Mouse (Mus musculus): ENCODE results near the gene Vmn1r22. TPM values are rescaled to one million over a fixed set of nuclear protein-coding genes. Genes with fewer than 3 reads are reported as not detected.
"Not testable (repeated sequence)": the region's sequence is repeated elsewhere in the genome, so short reads cannot be mapped to it uniquely, and the experiment has no call there.

Vmn1r22 gene
- polyA plus RNA-seq (2012; ENCODE audit: insufficient read depth, insufficient read length, low replicate concordance, missing spikeins) = not detected in 2 replicates

GRCm38 (mm10) chr6:57907928-57908327 lies at the start of gene Vmn1r22:
Vmn1r22 (minus strand) TSS chr6:57908028.
- 82% methylated on average over 1 of the region's 1 CpGs for WGBS
- TF ChIP-seq POLR2A (IDR thresholded peaks at IDR 0.05; ENCODE audit: insufficient read depth, low read depth, low read length) = no peak
- TF ChIP-seq CTCF (IDR thresholded peaks at IDR 0.05; ENCODE audit: insufficient read depth, low read depth, low read length) = no peak
- H3K4me3 ChIP-seq (ENCODE audit: insufficient read depth, low read depth, low read length) = no peak within 1 kb of the TSS
- H3K4me1 ChIP-seq (ENCODE audit: control insufficient read depth, insufficient read depth, low read length) = no peaks in the 10 kb centered on the region
- H3K27ac ChIP-seq (ENCODE audit: insufficient read depth, low read depth, low read length) = no peak within 1 kb of the TSS

- Histone ChIP-seq H3K27ac (ENCODE audit: insufficient read depth, low read depth, low read length) (no peak within 1 kb of the TSS), H3K4me3 (ENCODE audit: insufficient read depth, low read depth, low read length) (no peak within 1 kb of the TSS), H3K4me1 (ENCODE audit: control insufficient read depth, insufficient read depth, low read length) (no peaks in the 10 kb centered on the region)
- WGBS = 98% methylated on average over 1 of the region's 1 CpGs
- no peak for TF ChIP-seq POLR2A (IDR thresholded peaks at IDR 0.05; ENCODE audit: insufficient read depth, low read depth, low read length)
- no peak for TF ChIP-seq CTCF (IDR thresholded peaks at IDR 0.05; ENCODE audit: insufficient read depth, low read depth, low read length)
These were observed 18.9 kb upstream of the Vmn1r22 start, which contains the start of gene Vmn1r23 for GRCm38 (mm10) chr6:57926738-57927137. Vmn1r23 (minus strand) TSS chr6:57926838.

GRCm38 (mm10) chr6:57859043-57860042 lies 48.5 kb downstream of the Vmn1r22 start:
- TF ChIP-seq CTCF (IDR thresholded peaks at IDR 0.05; ENCODE audit: insufficient read depth, low read depth, low read length) (no peak), POLR2A (IDR thresholded peaks at IDR 0.05; ENCODE audit: insufficient read depth, low read depth, low read length) (no peak)
- 49% methylated on average over 6 of the region's 6 CpGs for WGBS
- H3K4me1 ChIP-seq (ENCODE audit: control insufficient read depth, insufficient read depth, low read length) = no peaks in the 10 kb centered on the region
- H3K27ac ChIP-seq (ENCODE audit: insufficient read depth, low read depth, low read length) = no peak overlapping the region
- no peak overlapping the region for H3K4me3 ChIP-seq (ENCODE audit: insufficient read depth, low read depth, low read length)

GRCm38 (mm10) chr6:57851177-57851576 lies 56.7 kb downstream of the Vmn1r22 start:
- H3K4me1 ChIP-seq (ENCODE audit: control insufficient read depth, insufficient read depth, low read length); H3K4me3 ChIP-seq (ENCODE audit: insufficient read depth, low read depth, low read length); H3K27ac ChIP-seq (ENCODE audit: insufficient read depth, low read depth, low read length): not testable (repeated sequence)
- 91% methylated on average over 5 of the region's 5 CpGs for WGBS

GRCm38 (mm10) chr6:57850286-57850685 lies 57.5 kb downstream of the Vmn1r22 start, which contains the start of gene Vmn1r21:
Vmn1r21 (minus strand) TSS chr6:57850343.
- H3K4me3 ChIP-seq (ENCODE audit: insufficient read depth, low read depth, low read length) = no peak within 1 kb of the TSS
- no peak within 1 kb of the TSS for H3K27ac ChIP-seq (ENCODE audit: insufficient read depth, low read depth, low read length)
- TF ChIP-seq POLR2A (IDR thresholded peaks at IDR 0.05; ENCODE audit: insufficient read depth, low read depth, low read length) (no peak), CTCF (IDR thresholded peaks at IDR 0.05; ENCODE audit: insufficient read depth, low read depth, low read length) (no peak)
- no peaks in the 10 kb centered on the region for H3K4me1 ChIP-seq (ENCODE audit: control insufficient read depth, insufficient read depth, low read length)
- 73% methylated on average over 1 of the region's 1 CpGs for WGBS

Other genes starting within 250 kb of the Vmn1r22 start
- gene Pyurf, start 215.9 kb downstream of the Vmn1r22 start, polyA plus RNA-seq (2012; ENCODE audit: insufficient read depth, insufficient read length, low replicate concordance, missing spikeins) = not detected in 2 replicates
- gene Lancl2, start 205.5 kb downstream of the Vmn1r22 start, polyA plus RNA-seq (2012; ENCODE audit: insufficient read depth, insufficient read length, low replicate concordance, missing spikeins) = not detected in 2 replicates
- gene Vopp1, start 82.9 kb downstream of the Vmn1r22 start, polyA plus RNA-seq (2012; ENCODE audit: insufficient read depth, insufficient read length, low replicate concordance, missing spikeins) = not detected in 2 replicates
- not detected in 2 replicates for gene Vmn1r21, start 57.7 kb downstream of the Vmn1r22 start, polyA plus RNA-seq (2012; ENCODE audit: insufficient read depth, insufficient read length, low replicate concordance, missing spikeins)
- gene Vmn1r23, start 18.8 kb upstream of the Vmn1r22 start, polyA plus RNA-seq (2012; ENCODE audit: insufficient read depth, insufficient read length, low replicate concordance, missing spikeins) = not detected in 2 replicates
- gene Vmn1r24, start 53.5 kb upstream of the Vmn1r22 start, polyA plus RNA-seq (2012; ENCODE audit: insufficient read depth, insufficient read length, low replicate concordance, missing spikeins) = not detected in 2 replicates
- not detected in 2 replicates for gene Vmn1r25, start 72.8 kb upstream of the Vmn1r22 start, polyA plus RNA-seq (2012; ENCODE audit: insufficient read depth, insufficient read length, low replicate concordance, missing spikeins)
- gene Vmn1r26, start 107.1 kb upstream of the Vmn1r22 start, polyA plus RNA-seq (2012; ENCODE audit: insufficient read depth, insufficient read length, low replicate concordance, missing spikeins) = not detected in 2 replicates

Measured in olfactory bulb, adult 2 months (tissue).